Mouse (Mus musculus) hematopoietic multipotent progenitor cell, adult 10-12 weeks (in vitro differentiated cells): ENCODE results near the gene Mrpl39. TPM values are rescaled to one million over a fixed set of nuclear protein-coding genes. Genes with fewer than 3 reads are reported as not detected.

ENCODE experiments used
- polyA plus RNA-seq: library from polyadenylated mRNA; stranded (reverse); fragments of >175 nt; gene quantifications from 2 replicates; pipeline ENCODE4 v1.2.3, GENCODE M21; 2012; ENCODE audit warnings: low replicate concordance

The Mrpl39 gene
- polyA plus RNA-seq: 68.5 and 76.0 TPM in 2 replicates

GRCm38 (mm10) chr16:84735166-84736105 is at the start of gene Mrpl39:
Mrpl39 (minus strand) TSS chr16:84735742.

DNA sequence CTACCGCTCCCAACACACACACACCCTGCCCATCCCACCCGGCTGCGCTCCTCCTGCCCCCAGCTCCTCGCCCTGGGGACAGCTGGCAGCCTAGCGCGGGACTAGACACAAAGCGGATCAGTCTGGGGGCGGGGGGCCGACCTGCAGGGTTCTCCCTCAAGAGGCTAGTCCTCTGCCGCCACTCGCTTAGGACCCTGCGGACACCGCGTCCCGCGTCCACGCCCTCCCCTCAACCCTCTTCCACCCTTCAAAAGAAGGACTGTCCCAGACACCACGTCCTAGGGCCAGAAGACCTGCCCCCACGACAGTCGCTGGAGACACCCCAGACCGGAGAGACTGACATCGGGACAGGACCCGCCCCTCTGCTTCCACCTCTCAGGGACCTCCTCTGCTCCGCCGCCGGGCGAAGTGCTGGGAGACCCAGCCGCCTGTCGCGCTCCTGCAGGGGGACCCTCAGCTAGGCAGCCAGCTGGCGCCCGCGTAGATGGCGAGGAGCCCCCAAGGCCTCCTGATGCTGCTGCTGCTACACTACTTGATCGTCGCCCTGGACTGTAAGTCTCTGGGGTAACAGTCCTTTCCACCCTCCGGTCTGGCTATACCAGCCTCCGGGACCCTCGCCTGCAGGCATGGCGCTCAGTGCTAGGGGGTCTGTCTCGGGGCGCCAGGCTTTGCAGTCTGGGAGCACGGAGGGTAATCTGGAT is 38.6 kb upstream of the Mrpl39 start, which contains the start of gene Jam2:
Gene Jam2 (plus strand): TSS at position 121 of the 701 bp plus-strand sequence.

Other genes starting within 250 kb of the Mrpl39 start
- gene A730009L09Rik, start 220.6 kb downstream of the Mrpl39 start, polyA plus RNA-seq: not detected in 2 replicates
- gene Jam2, start 38.4 kb upstream of the Mrpl39 start, polyA plus RNA-seq: 0.28 and 0.33 TPM in 2 replicates
- gene Gabpa, start 99.2 kb upstream of the Mrpl39 start, polyA plus RNA-seq: 4.6 and 5.1 TPM in 2 replicates
- gene Atp5j, start 99.9 kb upstream of the Mrpl39 start, polyA plus RNA-seq: 37.4 and 57.5 TPM in 2 replicates